Mouse (Mus musculus) hindbrain, embryonic 12.5 days (tissue): ENCODE data around the gene Magoh. TPM values are rescaled to one million over a fixed set of nuclear protein-coding genes. Genes with fewer than 3 reads are reported as not detected.

ENCODE experiments used
- ATAC-seq: fragments of 200-750 bp; cut with Nextera tagmentation; 2 replicates; pipeline ENCODE4 v1.8.0; 2017; ENCODE audit warnings: moderate TSS enrichment; ENCODE audit not compliant: low FRiP score
- H3K27ac ChIP-seq: fragments of 300-500 bp; sonication (generic); 2 replicates; pipeline ENCODE4 v1.5.1; 2016; ENCODE audit warnings: mild to moderate bottlenecking
- H3K27me3 ChIP-seq: fragments of 300-500 bp; sonication (generic); 2 replicates; pipeline ENCODE4 v1.6.1; 2016; ENCODE audit warnings: mild to moderate bottlenecking
- H3K36me3 ChIP-seq: fragments of 300-500 bp; sonication (generic); 2 replicates; pipeline ENCODE4 v1.6.1; 2016; ENCODE audit warnings: mild to moderate bottlenecking
- H3K4me1 ChIP-seq: fragments of 300-500 bp; sonication (generic); 2 replicates; pipeline ENCODE4 v1.6.1; 2016
- H3K4me2 ChIP-seq: fragments of 300-500 bp; sonication (generic); replicated peaks from 2 replicates; pipeline ENCODE4 v1.6.1; 2016; ENCODE audit warnings: mild to moderate bottlenecking
- H3K4me3 ChIP-seq: fragments of 300-500 bp; sonication (generic); 2 replicates; pipeline ENCODE4 v1.5.1; 2016; ENCODE audit warnings: mild to moderate bottlenecking
- H3K9ac ChIP-seq: fragments of 300-500 bp; sonication (generic); 2 replicates; pipeline ENCODE4 v1.6.1; 2016; ENCODE audit warnings: mild to moderate bottlenecking, moderate library complexity
- H3K9me3 ChIP-seq: fragments of 300-500 bp; sonication (generic); replicated peaks from 2 replicates; pipeline ENCODE4 v1.6.1; 2016; ENCODE audit warnings: mild to moderate bottlenecking
- WGBS: fragments of 180-500 bp; shearing (Covaris S2); methylation state at CpG from one replicate; pipeline ENCODE4 v1.1.7; 2016; 5-methylcytosine and 5-hydroxymethylcytosine counted together
- polyA plus RNA-seq: library from polyadenylated mRNA; unstranded; fragments of >200 nt; fragmentation: Nextera tagmentation; extraction: Ambion mirVana; gene quantifications from 2 replicates; pipeline ENCODE4 v1.2.1, GENCODE M21; 2016

Gene Magoh
- polyA plus RNA-seq, 1 experiment from 2014 or later: 173 TPM

GRCm38 (mm10) chr4:107931453-107931852, 51.9 kb downstream of the Magoh start:
- 80% methylated on average over 3 of the region's 3 CpGs for WGBS
- no peak for ATAC-seq
- H3K4me2 ChIP-seq: no peak overlapping the region
- H3K9ac ChIP-seq: no peak overlapping the region
- H3K27ac ChIP-seq: no peak overlapping the region
- no peaks in the 10 kb centered on the region for H3K36me3 ChIP-seq
- no peaks in the 10 kb centered on the region for H3K9me3 ChIP-seq
- no peaks in the 10 kb centered on the region for H3K27me3 ChIP-seq
- no peaks in the 10 kb centered on the region for H3K4me1 ChIP-seq
- H3K4me3 ChIP-seq: no peak overlapping the region

DNA sequence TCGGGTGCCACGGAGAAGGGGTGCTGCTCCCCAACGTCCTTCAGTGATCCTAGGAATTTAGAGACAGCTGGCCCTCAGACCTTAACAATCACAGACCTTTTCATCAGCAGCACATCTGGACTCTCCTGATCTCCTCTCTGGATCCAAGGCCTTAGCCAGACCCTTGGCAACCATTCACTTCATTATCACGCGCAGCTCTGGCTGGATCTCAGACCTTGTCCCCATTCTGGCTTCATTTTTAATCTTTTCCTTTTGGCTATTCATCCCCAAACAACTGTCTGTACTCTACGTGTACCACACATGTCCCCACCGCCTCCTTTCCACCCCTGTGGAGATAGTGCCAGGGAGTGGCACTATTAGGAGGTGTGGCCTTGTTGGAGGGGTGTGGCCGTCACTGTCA, 53.7 kb downstream of the Magoh start:
- Histone ChIP-seq H3K4me3 (no peak overlapping the region), H3K4me1 (no peaks in the 10 kb centered on the region), H3K9ac (no peak overlapping the region), H3K4me2 (no peak overlapping the region), H3K27me3 (no peaks in the 10 kb centered on the region), H3K9me3 (no peaks in the 10 kb centered on the region), H3K36me3 (no peaks in the 10 kb centered on the region), H3K27ac (no peak overlapping the region)
- 81% methylated on average over 8 of the region's 8 CpGs for WGBS
- ATAC-seq: no peak

GRCm38 (mm10) chr4:107935254-107935653, 55.7 kb downstream of the Magoh start:
- Histone ChIP-seq H3K9me3 (no peaks in the 10 kb centered on the region), H3K27ac (no peak overlapping the region), H3K4me1 (no peaks in the 10 kb centered on the region), H3K9ac (no peak overlapping the region), H3K27me3 (no peaks in the 10 kb centered on the region), H3K4me3 (no peak overlapping the region), H3K36me3 (no peaks in the 10 kb centered on the region), H3K4me2 (no peak overlapping the region)
- WGBS: 74% methylated on average over 3 of the region's 3 CpGs
- ATAC-seq: no peak

Other genes starting within 250 kb of the Magoh start
- 29.8 and 32.0 TPM in 2 replicates for gene Dmrtb1, start 195.5 kb upstream of the Magoh start, polyA plus RNA-seq
- gene Lrp8, start 77.5 kb upstream of the Magoh start, polyA plus RNA-seq: 46.7 and 52.6 TPM in 2 replicates
- gene 0610037L13Rik, start 10.1 kb downstream of the Magoh start, polyA plus RNA-seq: 106 and 113 TPM in 2 replicates
- gene Cpt2, start 43.9 kb downstream of the Magoh start, polyA plus RNA-seq: 26.5 and 28.1 TPM in 2 replicates
- 0.08 TPM in 1 of 2 replicates, not detected in the other for gene Slc1a7, start 88.6 kb downstream of the Magoh start, polyA plus RNA-seq
- 0.48 and 0.98 TPM in 2 replicates for gene Podn, start 216.7 kb downstream of the Magoh start, polyA plus RNA-seq